Mouse (Mus musculus) olfactory bulb, adult 2 months (tissue): ENCODE results near the gene C8a. TPM values are rescaled to one million over a fixed set of nuclear protein-coding genes. Genes with fewer than 3 reads are reported as not detected.

Experiments
- H3K27ac ChIP-seq: fragments of 200-500 bp; 2 replicates; pipeline ENCODE4 v1.5.1; 2012; ENCODE audit warnings: low read depth, low read length; ENCODE audit not compliant: insufficient read depth
- H3K4me1 ChIP-seq: fragments of 200-500 bp; 2 replicates; pipeline ENCODE4 v1.6.1; 2012; ENCODE audit warnings: low read length; ENCODE audit not compliant: control insufficient read depth, insufficient read depth
- H3K4me3 ChIP-seq: fragments of 200-500 bp; 2 replicates; pipeline ENCODE4 v1.5.1; 2012; ENCODE audit warnings: mild to moderate bottlenecking, low read depth, low read length, moderate library complexity; ENCODE audit not compliant: insufficient read depth
- CTCF ChIP-seq: fragments of 200-500 bp; IDR thresholded peaks from 2 replicates; pipeline ENCODE4 v1.5.1; 2012; ENCODE audit warnings: low read depth, mild to moderate bottlenecking, low read length, moderate library complexity; ENCODE audit not compliant: insufficient read depth
- POLR2A ChIP-seq: fragments of 200-500 bp; IDR thresholded peaks from 2 replicates; pipeline ENCODE4 v1.6.1; 2012; ENCODE audit warnings: mild to moderate bottlenecking, low read depth, low read length, moderate library complexity; ENCODE audit not compliant: insufficient read depth
- WGBS: fragments of 180-500 bp; shearing (Covaris S2); methylation state at CpG from one replicate; pipeline ENCODE4 v1.1.7; 2018; 5-methylcytosine and 5-hydroxymethylcytosine counted together
- polyA plus RNA-seq: library from polyadenylated mRNA; stranded (reverse); fragments of >200 nt; gene quantifications from 2 replicates; pipeline ENCODE4 v1.2.4, GENCODE M21; 2012; ENCODE audit warnings: low replicate concordance; ENCODE audit not compliant: missing spikeins, insufficient read depth, insufficient read length

Gene C8a
- polyA plus RNA-seq, 1 experiment, result not detected

GRCm38 (mm10) chr4:104857029-104857428 is 19.2 kb downstream of the C8a start, which contains the start of gene Gm17662:
Gene Gm17662 (plus strand): TSS chr4:104857329.
- Histone ChIP-seq H3K4me3 (no peak within 1 kb of the TSS), H3K27ac (no peak within 1 kb of the TSS), H3K4me1 (no peaks in the 10 kb centered on the region)
- 39% methylated on average over 1 of the region's 1 CpGs for WGBS
- TF ChIP-seq CTCF, result no peak
- TF ChIP-seq POLR2A, result no peak

GRCm38 (mm10) chr4:104855216-104855615 is 21.0 kb downstream of the C8a start:
- no peak overlapping the region for H3K27ac ChIP-seq
- WGBS, result 90% methylated on average over 2 of the region's 2 CpGs
- H3K4me3 ChIP-seq, result no peak overlapping the region
- no peaks in the 10 kb centered on the region for H3K4me1 ChIP-seq
- no peak for TF ChIP-seq POLR2A

GRCm38 (mm10) chr4:104843546-104843945 is 32.7 kb downstream of the C8a start:
- H3K27ac ChIP-seq, result no peak overlapping the region
- 58% methylated on average over 4 of the region's 4 CpGs for WGBS
- no peaks in the 10 kb centered on the region for H3K4me1 ChIP-seq
- TF ChIP-seq CTCF (no peak), POLR2A (no peak)
- no peak overlapping the region for H3K4me3 ChIP-seq

GRCm38 (mm10) chr4:104842204-104842603 is 34.0 kb downstream of the C8a start:
- H3K27ac ChIP-seq, result no peak overlapping the region
- TF ChIP-seq CTCF (no peak), POLR2A (no peak)
- no peak overlapping the region for H3K4me3 ChIP-seq
- no peaks in the 10 kb centered on the region for H3K4me1 ChIP-seq
- 92% methylated on average over 5 of the region's 5 CpGs for WGBS

- no peak for TF ChIP-seq CTCF
- no peak for TF ChIP-seq POLR2A
- H3K27ac ChIP-seq, result no peak overlapping the region
- H3K4me1 ChIP-seq, result no peaks in the 10 kb centered on the region
- no peak overlapping the region for H3K4me3 ChIP-seq
- WGBS, result 83% methylated on average over 2 of the region's 2 CpGs
Observed at GRCm38 (mm10) chr4:104838342-104838741, 37.9 kb downstream of the C8a start.

GRCm38 (mm10) chr4:104835096-104835495 is 41.1 kb downstream of the C8a start:
- WGBS, result 58% methylated on average over 5 of the region's 5 CpGs
- H3K4me3 ChIP-seq, result no peak overlapping the region
- TF ChIP-seq CTCF (no peak), POLR2A (no peak)
- H3K4me1 ChIP-seq, result no peaks in the 10 kb centered on the region
- H3K27ac ChIP-seq, result no peak overlapping the region

GRCm38 (mm10) chr4:104828939-104829338 is 47.3 kb downstream of the C8a start:
- H3K27ac ChIP-seq, result no peak overlapping the region
- 37% methylated on average over 5 of the region's 5 CpGs for WGBS
- no peak for TF ChIP-seq CTCF
- TF ChIP-seq POLR2A, result no peak
- H3K4me1 ChIP-seq, result no peaks in the 10 kb centered on the region
- no peak overlapping the region for H3K4me3 ChIP-seq

- no peak for TF ChIP-seq CTCF
- Histone ChIP-seq H3K4me1 (peaks cover 10% of the 10 kb centered on the region), H3K4me3 (no peak overlapping the region), H3K27ac (no peak overlapping the region)
- WGBS, result 85% methylated on average over 7 of the region's 7 CpGs
Observed at GRCm38 (mm10) chr4:104824381-104825077, 51.7 kb downstream of the C8a start.

GRCm38 (mm10) chr4:104823597-104824101 is 52.5 kb downstream of the C8a start:
- Histone ChIP-seq H3K4me3 (no peak overlapping the region), H3K4me1 (peaks cover 15% of the 10 kb centered on the region), H3K27ac (no peak overlapping the region)
- 87% methylated on average over 4 of the region's 4 CpGs for WGBS
- no peak for TF ChIP-seq POLR2A
- TF ChIP-seq CTCF, result no peak
